Mouse (Mus musculus): ENCODE data around the gene Nacc1.
"Not testable (repeated sequence)": the region's sequence is repeated elsewhere in the genome, so short reads cannot be mapped to it uniquely, and the experiment has no call there.

DNA sequence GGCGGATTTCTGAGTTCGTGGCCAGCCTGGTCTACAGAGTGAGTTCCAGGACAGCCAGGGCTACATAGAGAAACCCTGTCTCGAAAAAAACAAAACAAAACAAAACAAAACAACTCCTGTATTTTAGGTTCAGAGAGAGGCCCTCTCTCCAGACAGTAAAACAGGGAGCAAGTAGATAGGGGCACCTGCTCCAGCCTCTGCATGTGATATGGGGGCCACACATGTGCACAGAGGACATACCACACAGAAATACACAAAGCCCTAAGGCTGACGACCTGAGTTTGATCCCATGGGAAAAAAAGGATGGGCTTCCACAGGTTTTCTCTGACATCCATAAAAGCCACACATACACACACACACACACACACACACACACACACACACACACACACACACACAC is 64.2 kb downstream of the Nacc1 start:
- not testable (repeated sequence) for TF ChIP-seq CHD2 (IDR thresholded peaks at IDR 0.05; ENCODE audit: low read depth, low read length); ZNF384 (IDR thresholded peaks at IDR 0.05; ENCODE audit: low read depth, low read length); HCFC1 (IDR thresholded peaks at IDR 0.05; ENCODE audit: borderline replicate concordance, insufficient read depth, low read length); ZC3H11A (IDR thresholded peaks at IDR 0.05; ENCODE audit: borderline replicate concordance, low read depth, low read length)

All from ES-E14 (cell line).